Mouse (Mus musculus) cerebellum, postnatal 14 days (tissue): Measurements from ENCODE around the gene Sgcb.
A peak's percentile ranks its signal among the peaks of the same experiment; 100 is the strongest.

ENCODE experiments used
- DNase-seq, 2 experiments: peaks; one replicate each; pipeline ENCODE4 v3.0.0; 2021; ENCODE audit warnings: mixed read lengths in 2 of 2

Gene Sgcb

GRCm38 (mm10) chr5:73647261-73647900, at the start of gene Sgcb:
Gene Sgcb (minus strand): TSS chr5:73647790.
- DNase-seq, result peak; percentile 87 to 91

GRCm38 (mm10) chr5:73694254-73695015, 46.8 kb upstream of the Sgcb start:
- no peak for DNase-seq

GRCm38 (mm10) chr5:73693778-73694177, 46.2 kb upstream of the Sgcb start:
- no peak for DNase-seq

GRCm38 (mm10) chr5:73691723-73692520, 44.3 kb upstream of the Sgcb start:
- DNase-seq, result no peak

GRCm38 (mm10) chr5:73690146-73690545, 42.6 kb upstream of the Sgcb start:
- DNase-seq, result no peak

GRCm38 (mm10) chr5:73688576-73688975, 41.0 kb upstream of the Sgcb start:
- DNase-seq, result no peak

GRCm38 (mm10) chr5:73686149-73686548, 38.6 kb upstream of the Sgcb start:
- DNase-seq, result peak; percentile 30 to 44

GRCm38 (mm10) chr5:73683706-73684409, 36.3 kb upstream of the Sgcb start:
- peak in 1 of 2 experiments; percentile 14 for DNase-seq

GRCm38 (mm10) chr5:73683221-73683620, 35.6 kb upstream of the Sgcb start:
- DNase-seq, result no peak

GRCm38 (mm10) chr5:73676626-73677025, 29.0 kb upstream of the Sgcb start:
- DNase-seq, result no peak

GRCm38 (mm10) chr5:73675604-73676003, 28.0 kb upstream of the Sgcb start:
- no peak for DNase-seq

- peak; percentile 30 to 32 for DNase-seq
Measured at GRCm38 (mm10) chr5:73669386-73669785, 21.8 kb upstream of the Sgcb start.

GRCm38 (mm10) chr5:73667877-73668276, 20.3 kb upstream of the Sgcb start:
- DNase-seq, result no peak

- no peak for DNase-seq
Measured at GRCm38 (mm10) chr5:73666695-73667094, 19.1 kb upstream of the Sgcb start.

- DNase-seq, result no peak
Measured at GRCm38 (mm10) chr5:73651855-73652201, 4.2 kb upstream of the Sgcb start.

- DNase-seq, result peak in 1 of 2 experiments; percentile 30
Measured at GRCm38 (mm10) chr5:73651061-73651854, 3.7 kb upstream of the Sgcb start, which contains the start of gene Spata18. Gene Spata18 (plus strand): TSS chr5:73651379.

GRCm38 (mm10) chr5:73650365-73650964, 2.9 kb upstream of the Sgcb start:
- no peak for DNase-seq

GRCm38 (mm10) chr5:73642091-73642490, 5.5 kb downstream of the Sgcb start:
- peak in 1 of 2 experiments; percentile 70 for DNase-seq

- no peak for DNase-seq
Measured at GRCm38 (mm10) chr5:73641058-73641457, 6.5 kb downstream of the Sgcb start.

GRCm38 (mm10) chr5:73637337-73638107, 10.1 kb downstream of the Sgcb start:
- DNase-seq, result no peak

- peak; percentile 90 to 94 for DNase-seq
Measured at GRCm38 (mm10) chr5:73633141-73633540, 14.4 kb downstream of the Sgcb start.
